Mouse (Mus musculus) small intestine, adult 2 months (tissue): ENCODE measurements around the gene Strn3.
"Not testable (repeated sequence)": the region's sequence is repeated elsewhere in the genome, so short reads cannot be mapped to it uniquely, and the experiment has no call there.

Experiments used
- CTCF ChIP-seq: fragments of 200-500 bp; IDR thresholded peaks from 2 replicates; pipeline ENCODE4 v1.5.1; 2012; ENCODE audit warnings: low read depth, mild to moderate bottlenecking, control low read depth, inconsistent platforms, low read length, moderate library complexity, mixed read lengths; ENCODE audit not compliant: insufficient replicate concordance, insufficient read length; ENCODE audit errors: extremely low read depth
- POLR2A ChIP-seq: fragments of 200-500 bp; IDR thresholded peaks from 2 replicates; pipeline ENCODE4 v1.6.1; 2012; ENCODE audit warnings: low read depth, mild to moderate bottlenecking, control low read depth, inconsistent platforms, low read length, moderate library complexity

GRCm38 (mm10) chr12:51649401-51649800, 42.3 kb downstream of the Strn3 start:
- TF ChIP-seq CTCF, POLR2A: not testable (repeated sequence)
